Mouse (Mus musculus) megakaryocyte progenitor cell, adult 5-6 weeks (primary cell): Measurements from ENCODE around the gene Faim2. TPM values are rescaled to one million over a fixed set of nuclear protein-coding genes. Genes with fewer than 3 reads are reported as not detected.

Experiments used
- ATAC-seq: replicated peaks from 2 replicates; pipeline ENCODE4 v1.8.0; 2016; ENCODE audit warnings: mild to moderate bottlenecking, moderate TSS enrichment, inconsistent platforms; ENCODE audit not compliant: poor library complexity
- total RNA-seq, 2 experiments: library from RNA; stranded (forward) in 1 of 2; stranded (reverse) in 1 of 2; fragments of 157-497, 149-512 nt in 1 of 2; fragments of 200-1000 nt in 1 of 2; gene quantifications; 2 replicates each; pipeline versions ENCODE4 v1.2.3 to v1.2.4; 2015 to 2017

The Faim2 gene
- total RNA-seq, 2 experiments from 2014 or later = 0.17 to 0.39 TPM

- no peak for ATAC-seq
These were observed 57.7 kb downstream of the Faim2 start for GRCm38 (mm10) chr15:99470224-99470761.

GRCm38 (mm10) chr15:99469736-99470135 lies 58.2 kb downstream of the Faim2 start:
- no peak for ATAC-seq

- ATAC-seq = peak; percentile 77
These were observed 58.9 kb downstream of the Faim2 start for GRCm38 (mm10) chr15:99469067-99469466.

GRCm38 (mm10) chr15:99463194-99463593 lies 64.8 kb downstream of the Faim2 start:
- no peak for ATAC-seq

GRCm38 (mm10) chr15:99457606-99458401 lies 70.2 kb downstream of the Faim2 start, which contains the start of gene Nckap5l:
Gene Nckap5l (minus strand): TSS chr15:99457748.
- peak; percentile 98 for ATAC-seq

GRCm38 (mm10) chr15:99456963-99457605 lies 70.9 kb downstream of the Faim2 start:
- peak; percentile 12; the same call in 1 of the 2 replicates for ATAC-seq

- peak; percentile 36 for ATAC-seq
These were observed 71.5 kb downstream of the Faim2 start for GRCm38 (mm10) chr15:99456338-99456962.

GRCm38 (mm10) chr15:99455415-99455814 lies 72.5 kb downstream of the Faim2 start:
- no peak for ATAC-seq

- ATAC-seq = no peak
These were observed 73.2 kb downstream of the Faim2 start for GRCm38 (mm10) chr15:99454585-99455279.

- no peak for ATAC-seq
These were observed 74.6 kb downstream of the Faim2 start for GRCm38 (mm10) chr15:99453153-99453900.

GRCm38 (mm10) chr15:99449751-99450280 lies 78.1 kb downstream of the Faim2 start:
- peak; percentile 61 for ATAC-seq

- ATAC-seq = peak; percentile 69
These were observed 78.7 kb downstream of the Faim2 start for GRCm38 (mm10) chr15:99449131-99449750.

Other genes with a start within 250 kb of the Faim2 start
- gene Prpf40b, start 233.1 kb downstream of the Faim2 start, total RNA-seq (2015) = 7.8 and 11.0 TPM in 2 replicates
- gene Prpf40b, start 233.1 kb downstream of the Faim2 start, total RNA-seq (2017) = 8.1 and 10.3 TPM in 2 replicates
- not detected in 2 replicates for gene Fam186b, start 232.3 kb downstream of the Faim2 start, total RNA-seq (2015)
- gene Fam186b, start 232.3 kb downstream of the Faim2 start, total RNA-seq (2017) = not detected in 2 replicates
- gene Fmnl3, start 157.7 kb downstream of the Faim2 start, total RNA-seq (2015) = 11.4 and 11.5 TPM in 2 replicates
- gene Fmnl3, start 157.7 kb downstream of the Faim2 start, total RNA-seq (2017) = 17.2 and 21.2 TPM in 2 replicates
- gene Tmbim6, start 135.3 kb downstream of the Faim2 start, total RNA-seq (2015) = 381 and 438 TPM in 2 replicates
- gene Tmbim6, start 135.3 kb downstream of the Faim2 start, total RNA-seq (2017) = 164 and 187 TPM in 2 replicates
- 4.0 and 9.7 TPM in 2 replicates for gene Nckap5l, start 70.4 kb downstream of the Faim2 start, total RNA-seq (2015)
- gene Nckap5l, start 70.4 kb downstream of the Faim2 start, total RNA-seq (2017) = 0.17 and 2.2 TPM in 2 replicates
- gene Bcdin3d, start 53.4 kb downstream of the Faim2 start, total RNA-seq (2015) = 3.9 and 5.6 TPM in 2 replicates
- 3.7 and 6.2 TPM in 2 replicates for gene Bcdin3d, start 53.4 kb downstream of the Faim2 start, total RNA-seq (2017)
- gene Aqp2, start 50.9 kb upstream of the Faim2 start, total RNA-seq (2015) = not detected in 2 replicates
- gene Aqp2, start 50.9 kb upstream of the Faim2 start, total RNA-seq (2017) = not detected in 2 replicates
- gene Aqp5, start 62.6 kb upstream of the Faim2 start, total RNA-seq (2015) = not detected in 2 replicates
- gene Aqp5, start 62.6 kb upstream of the Faim2 start, total RNA-seq (2017) = not detected in 2 replicates
- not detected in 2 replicates for gene Aqp6, start 73.2 kb upstream of the Faim2 start, total RNA-seq (2015)
- not detected in 2 replicates for gene Aqp6, start 73.2 kb upstream of the Faim2 start, total RNA-seq (2017)
- 61.7 and 69.9 TPM in 2 replicates for gene Racgap1, start 123.5 kb upstream of the Faim2 start, total RNA-seq (2015)
- 69.1 and 69.4 TPM in 2 replicates for gene Racgap1, start 123.5 kb upstream of the Faim2 start, total RNA-seq (2017)
- not detected in 2 replicates for gene Asic1, start 142.2 kb upstream of the Faim2 start, total RNA-seq (2015)
- gene Asic1, start 142.2 kb upstream of the Faim2 start, total RNA-seq (2017) = not detected in 2 replicates
- 22.8 and 24.1 TPM in 2 replicates for gene Smarcd1, start 174.0 kb upstream of the Faim2 start, total RNA-seq (2015)
- gene Smarcd1, start 174.0 kb upstream of the Faim2 start, total RNA-seq (2017) = 11.6 and 17.3 TPM in 2 replicates
- not detected in 2 replicates for gene Gm17349, start 177.3 kb upstream of the Faim2 start, total RNA-seq (2015)
- not detected in 2 replicates for gene Gm17349, start 177.3 kb upstream of the Faim2 start, total RNA-seq (2017)
- 0.15 and 0.67 TPM in 2 replicates for gene Gpd1, start 189.3 kb upstream of the Faim2 start, total RNA-seq (2015)
- gene Gpd1, start 189.3 kb upstream of the Faim2 start, total RNA-seq (2017) = 1.3 TPM in 2 replicates
- 72.7 and 83.5 TPM in 2 replicates for gene Cox14, start 197.5 kb upstream of the Faim2 start, total RNA-seq (2015)
- 28.6 and 30.8 TPM in 2 replicates for gene Cox14, start 197.5 kb upstream of the Faim2 start, total RNA-seq (2017)
- gene Cers5, start 244.7 kb upstream of the Faim2 start, total RNA-seq (2015) = 42.9 and 49.4 TPM in 2 replicates
- 20.6 and 23.0 TPM in 2 replicates for gene Cers5, start 244.7 kb upstream of the Faim2 start, total RNA-seq (2017)